ENCODE assay signal across 19 mouse cellular contexts in genomic region chr11:26585409-26586366, GRCm38 (mm10). TPM values are rescaled to one million over a fixed set of nuclear protein-coding genes. Genes with fewer than 3 reads are reported as not detected.
DNase-seq lines count a peak whose midpoint lies in the region; ATAC-seq and TF ChIP-seq lines count a peak whose summit lies in the region.
"Had no signal": no experiment of that assay in that cellular context is flagged by ENCODE, and none has a peak within 500 bp of the region (broad histone marks: within the 10 kb centered on the region; RNA-seq: fewer than 3 reads in every experiment).

No protein-coding gene starts in this region.

- no peak for TF ChIP-seq CTCF in liver, postnatal 0 days (IDR thresholded peaks at IDR 0.05; ENCODE audit: low read depth)
- no peak for TF ChIP-seq CTCF in forebrain, postnatal 0 days (IDR thresholded peaks at IDR 0.05; ENCODE audit: low read depth)

- H3K27ac ChIP-seq in forebrain, embryonic 15.5 days (replicated peaks), result peak overlapping the region; percentile 87
- H3K27ac ChIP-seq in forebrain, embryonic 12.5 days, result no peak overlapping the region
- H3K27ac ChIP-seq in liver, postnatal 0 days (ENCODE audit: low read depth), result peak overlapping the region; percentile 36; the same call in 1 of the 2 replicates
- no peak overlapping the region for H3K27ac ChIP-seq in liver, embryonic 11.5 days (ENCODE audit: low read depth, low read length)
- peak overlapping the region; percentile 47 for H3K27ac ChIP-seq in forebrain, postnatal 0 days (ENCODE audit: low read depth, low read length)
- H3K27ac ChIP-seq: heart, embryonic 10.5 days; neural tube, embryonic 12.5 days had no signal

- TF ChIP-seq EP300 in liver, postnatal 0 days (IDR thresholded peaks at IDR 0.05; ENCODE audit: low read depth), result no peak

- WGBS in forebrain, embryonic 15.5 days, result 50% methylated on average over 17 of the region's 17 CpGs
- WGBS in forebrain, embryonic 12.5 days, result 80% methylated on average over 17 of the region's 17 CpGs
- 83% methylated on average over 17 of the region's 17 CpGs for WGBS in liver, postnatal 0 days (ENCODE audit: insufficient replicate concordance)
- 89% methylated on average over 17 of the region's 17 CpGs for WGBS in liver, embryonic 11.5 days
- 43% methylated on average over 17 of the region's 17 CpGs for WGBS in forebrain, postnatal 0 days

- no peak for DNase-seq in liver, postnatal 0 days
- no peak for DNase-seq in liver, embryonic 11.5 days (ENCODE audit: low spot score)
- peak; percentile 82 for DNase-seq in forebrain, postnatal 0 days
- DNase-seq in splenic B cell, adult 2 months (ENCODE audit: low read depth, low spot score), result peak; percentile 77
- DNase-seq in heart, postnatal 36 days, result no peak
- DNase-seq in embryo, embryonic 9.5 days (ENCODE audit: extremely low spot score), result no peak
- DNase-seq: adrenal gland, postnatal 14 days; heart, postnatal 4 days; kidney, postnatal 10 days; lung, postnatal 10 days; midbrain, embryonic 14.5 days; right cerebral cortex, adult 18-20 months had no signal

- intact Hi-C loops in heart, postnatal 36 days (cut with DNase I), result no loop called here

- H3K9ac ChIP-seq in forebrain, embryonic 15.5 days (replicated peaks), result no peak overlapping the region
- H3K9ac ChIP-seq in forebrain, embryonic 12.5 days, result no peak overlapping the region
- no peak overlapping the region for H3K9ac ChIP-seq in liver, postnatal 0 days (replicated peaks)
- H3K9ac ChIP-seq in liver, embryonic 11.5 days (ENCODE audit: low read depth, low read length), result no peak overlapping the region
- no peak overlapping the region for H3K9ac ChIP-seq in forebrain, postnatal 0 days
- H3K9ac ChIP-seq: neural tube, embryonic 12.5 days had no signal

- H3K27me3 ChIP-seq in forebrain, embryonic 15.5 days, result no peaks in the 10 kb centered on the region
- H3K27me3 ChIP-seq in forebrain, embryonic 12.5 days, result no peaks in the 10 kb centered on the region
- H3K27me3 ChIP-seq in liver, postnatal 0 days (ENCODE audit: insufficient read depth, low read length), result no peaks in the 10 kb centered on the region
- H3K27me3 ChIP-seq in liver, embryonic 11.5 days (replicated peaks; ENCODE audit: control insufficient read depth, insufficient read depth, low read length), result no peaks in the 10 kb centered on the region
- no peaks in the 10 kb centered on the region for H3K27me3 ChIP-seq in forebrain, postnatal 0 days (ENCODE audit: insufficient read depth, low read length)
- no peaks in the 10 kb centered on the region for H3K27me3 ChIP-seq in splenic B cell, adult 2 months (ENCODE audit: control insufficient read depth, insufficient read depth, low read length, poor library complexity, severe bottlenecking)
- H3K27me3 ChIP-seq: neural tube, embryonic 12.5 days had no signal

- no peak overlapping the region for H3K4me3 ChIP-seq in forebrain, embryonic 15.5 days
- H3K4me3 ChIP-seq in forebrain, embryonic 12.5 days (replicated peaks), result no peak overlapping the region
- H3K4me3 ChIP-seq in liver, postnatal 0 days (ENCODE audit: low read depth, low read length), result no peak overlapping the region
- H3K4me3 ChIP-seq in liver, embryonic 11.5 days (ENCODE audit: low read depth, low read length), result no peak overlapping the region
- H3K4me3 ChIP-seq in forebrain, postnatal 0 days (ENCODE audit: low read depth, low read length), result no peak overlapping the region
- H3K4me3 ChIP-seq: heart, embryonic 10.5 days; neural tube, embryonic 12.5 days had no signal

- peaks cover 17% of the 10 kb centered on the region for H3K4me1 ChIP-seq in forebrain, embryonic 15.5 days
- peaks cover 2% of the 10 kb centered on the region; the same call in 1 of the 2 replicates for H3K4me1 ChIP-seq in forebrain, embryonic 12.5 days
- 0 out of 2 replicates have a peak, but pooled peaks cover 4% of the 10 kb centered on the region for H3K4me1 ChIP-seq in liver, postnatal 0 days (ENCODE audit: insufficient read depth)
- H3K4me1 ChIP-seq in liver, embryonic 11.5 days (replicated peaks; ENCODE audit: control insufficient read depth, insufficient read depth, low read length), result no peaks in the 10 kb centered on the region
- H3K4me1 ChIP-seq in forebrain, postnatal 0 days (ENCODE audit: insufficient read depth), result no peaks in the 10 kb centered on the region
- H3K4me1 ChIP-seq: heart, embryonic 10.5 days; neural tube, embryonic 12.5 days had no signal

- no peaks in the 10 kb centered on the region for H3K9me3 ChIP-seq in forebrain, embryonic 15.5 days
- no peaks in the 10 kb centered on the region for H3K9me3 ChIP-seq in forebrain, embryonic 12.5 days
- no peaks in the 10 kb centered on the region for H3K9me3 ChIP-seq in liver, postnatal 0 days (ENCODE audit: low read length)
- no peaks in the 10 kb centered on the region for H3K9me3 ChIP-seq in liver, embryonic 11.5 days (ENCODE audit: control insufficient read depth, low read length)
- no peaks in the 10 kb centered on the region for H3K9me3 ChIP-seq in forebrain, postnatal 0 days (ENCODE audit: low read length)
- H3K9me3 ChIP-seq: heart, embryonic 10.5 days; neural tube, embryonic 12.5 days had no signal

- no peak overlapping the region for H3K4me2 ChIP-seq in forebrain, embryonic 15.5 days (replicated peaks)
- H3K4me2 ChIP-seq in forebrain, embryonic 12.5 days, result no peak overlapping the region
- H3K4me2 ChIP-seq in liver, postnatal 0 days (ENCODE audit: low read depth, low read length), result 0 out of 2 replicates have a peak overlapping the region, but pooled peaks have one; percentile 10
- H3K4me2 ChIP-seq in liver, embryonic 11.5 days, result no peak overlapping the region
- peak overlapping the region; percentile 20; the same call in 1 of the 2 replicates for H3K4me2 ChIP-seq in forebrain, postnatal 0 days (ENCODE audit: low read depth)
- H3K4me2 ChIP-seq: neural tube, embryonic 12.5 days had no signal

- no peaks in the 10 kb centered on the region for H3K36me3 ChIP-seq in forebrain, embryonic 15.5 days
- no peaks in the 10 kb centered on the region for H3K36me3 ChIP-seq in forebrain, embryonic 12.5 days (replicated peaks)
- peaks cover 14% of the 10 kb centered on the region; the same call in 1 of the 2 replicates for H3K36me3 ChIP-seq in liver, postnatal 0 days (replicated peaks; ENCODE audit: insufficient read depth, low read length)
- H3K36me3 ChIP-seq in liver, embryonic 11.5 days (ENCODE audit: control insufficient read depth, insufficient read depth, low read length), result no peaks in the 10 kb centered on the region
- no peaks in the 10 kb centered on the region for H3K36me3 ChIP-seq in forebrain, postnatal 0 days (ENCODE audit: insufficient read depth)
- H3K36me3 ChIP-seq in splenic B cell, adult 2 months (ENCODE audit: control insufficient read depth, insufficient read depth, low read length, poor library complexity, severe bottlenecking), result no peaks in the 10 kb centered on the region
- H3K36me3 ChIP-seq: heart, embryonic 10.5 days; neural tube, embryonic 12.5 days had no signal

- peak; percentile 84 for ATAC-seq in forebrain, embryonic 15.5 days (replicated peaks)
- no peak for ATAC-seq in forebrain, embryonic 12.5 days (ENCODE audit: low FRiP score)
- ATAC-seq in liver, postnatal 0 days, result peak; percentile 35; the same call in 1 of the 2 replicates
- ATAC-seq in liver, embryonic 11.5 days (replicated peaks; ENCODE audit: low FRiP score), result no peak
- ATAC-seq in forebrain, postnatal 0 days, result peak; percentile 87

RNA-seq across cellular contexts. Expression of gene Gm6899, which starts 7.4 kb away (rescaled TPM):
- polyA plus RNA-seq in forebrain, embryonic 15.5 days (2015; fragmentation: Nextera tagmentation; extraction: Ambion mirVana), result not detected in 2 replicates
- not detected in 2 replicates for polyA plus RNA-seq in forebrain, embryonic 12.5 days (2016; fragmentation: Nextera tagmentation; extraction: Ambion mirVana)
- not detected in 2 replicates for polyA plus RNA-seq in liver, postnatal 0 days (2015; fragmentation: Nextera tagmentation; extraction: Ambion mirVana)
- polyA plus RNA-seq in liver, embryonic 11.5 days (2014; fragmentation: Nextera tagmentation; extraction: Ambion mirVana), result not detected in 2 replicates
- not detected in 2 replicates for total RNA-seq in forebrain, postnatal 0 days (2014; rRNA removed)
- not detected in 2 replicates for polyA plus RNA-seq in forebrain, postnatal 0 days (2015; fragmentation: Nextera tagmentation; extraction: Ambion mirVana)
- total RNA-seq in heart, postnatal 36 days (2021), result not detected
- total RNA-seq: adrenal gland, postnatal 14 days; heart, postnatal 4 days had no signal
- polyA plus RNA-seq: heart, embryonic 10.5 days; inflammation-experienced regulatory T-cells, adult 6 months; limb, embryonic 14.5 days; midbrain, embryonic 14.5 days; neural tube, embryonic 12.5 days; urinary bladder, adult 2 months had no signal

RNA-seq across cellular contexts. Expression of gene Vrk2, which starts 8.1 kb away (rescaled TPM):
- polyA plus RNA-seq in forebrain, embryonic 15.5 days (2015; fragmentation: Nextera tagmentation; extraction: Ambion mirVana), result 7.9 and 8.0 TPM in 2 replicates
- polyA plus RNA-seq in forebrain, embryonic 12.5 days (2016; fragmentation: Nextera tagmentation; extraction: Ambion mirVana), result 14.6 and 17.1 TPM in 2 replicates
- polyA plus RNA-seq in liver, postnatal 0 days (2015; fragmentation: Nextera tagmentation; extraction: Ambion mirVana), result 13.1 and 13.6 TPM in 2 replicates
- polyA plus RNA-seq in liver, embryonic 11.5 days (2014; fragmentation: Nextera tagmentation; extraction: Ambion mirVana), result 23.8 and 26.2 TPM in 2 replicates
- 1.8 and 2.5 TPM in 2 replicates for total RNA-seq in forebrain, postnatal 0 days (2014; rRNA removed)
- polyA plus RNA-seq in forebrain, postnatal 0 days (2015; fragmentation: Nextera tagmentation; extraction: Ambion mirVana), result 1.7 and 3.1 TPM in 2 replicates
- total RNA-seq in heart, postnatal 36 days (2021), result 1 to 10 TPM; 5.5 to 6.7 TPM

Comparison
In these comparisons a context has a peak if more than half of its experiments do, and no peak if none do; other contexts are left out.
1. ATAC-seq: peak in forebrain, embryonic 15.5 days (single experiment), liver, postnatal 0 days (single experiment) and forebrain, postnatal 0 days (single experiment); none in forebrain, embryonic 12.5 days (single experiment) and liver, embryonic 11.5 days (single experiment).
2. H3K27ac ChIP-seq: peak in forebrain, embryonic 15.5 days (single experiment), liver, postnatal 0 days (single experiment) and forebrain, postnatal 0 days (single experiment); none in forebrain, embryonic 12.5 days (single experiment) and liver, embryonic 11.5 days (single experiment).
3. H3K4me2 ChIP-seq: peak in liver, postnatal 0 days (single experiment) and forebrain, postnatal 0 days (single experiment); none in forebrain, embryonic 15.5 days (single experiment), forebrain, embryonic 12.5 days (single experiment) and liver, embryonic 11.5 days (single experiment).
4. DNase-seq: peak in forebrain, postnatal 0 days (single experiment) and splenic B cell, adult 2 months (single experiment); none in liver, postnatal 0 days (single experiment), liver, embryonic 11.5 days (single experiment), heart, postnatal 36 days (0 of 2) and embryo, embryonic 9.5 days (single experiment).